Mouse (Mus musculus) testis, adult 2 months (tissue): ENCODE measurements around the gene Tacc2.

Experiments
- CTCF ChIP-seq: fragments of 200-500 bp; IDR thresholded peaks from 2 replicates; pipeline ENCODE4 v1.5.1; 2012; ENCODE audit warnings: low read depth, mild to moderate bottlenecking, inconsistent platforms, low read length, moderate library complexity; ENCODE audit not compliant: control insufficient read depth, insufficient read depth, insufficient replicate concordance
- POLR2A ChIP-seq: fragments of 200-500 bp; IDR thresholded peaks from 2 replicates; pipeline ENCODE4 v1.6.1; 2012; ENCODE audit warnings: low read depth, mild to moderate bottlenecking, inconsistent platforms, low read length, moderate library complexity; ENCODE audit not compliant: control insufficient read depth

DNA sequence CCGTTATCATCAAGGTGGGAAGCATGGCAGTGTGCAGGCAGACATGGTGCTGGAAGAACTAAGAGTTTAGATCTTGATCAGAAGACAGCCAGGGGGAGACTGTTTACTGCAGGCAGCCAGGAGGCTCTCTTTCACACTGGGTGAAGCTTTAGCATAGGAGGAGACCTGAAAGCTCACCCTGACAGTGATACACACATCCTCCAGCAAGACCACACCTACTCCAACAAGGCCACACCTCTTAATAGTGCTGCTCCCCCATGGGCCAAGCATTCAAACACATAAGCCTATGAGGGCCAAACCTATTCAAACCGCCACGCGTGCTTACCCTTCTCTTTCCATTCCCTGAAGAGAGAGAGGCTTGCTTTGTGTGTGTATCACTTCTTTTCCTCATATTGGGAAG lies 14.0 kb upstream of the Tacc2 start:
- TF ChIP-seq CTCF (no peak), POLR2A (no peak)
